Mouse (Mus musculus) intestine, embryonic 15.5 days (tissue): ENCODE measurements around the gene Tbc1d22a. TPM values are rescaled to one million over a fixed set of nuclear protein-coding genes. Genes with fewer than 3 reads are reported as not detected.
"Not testable (repeated sequence)": the region's sequence is repeated elsewhere in the genome, so short reads cannot be mapped to it uniquely, and the experiment has no call there.

Experiments
- ATAC-seq: fragments of 200-750 bp; cut with Nextera tagmentation; 2 replicates; pipeline ENCODE4 v1.8.0; 2017; ENCODE audit warnings: moderate TSS enrichment, moderate library complexity
- H3K27ac ChIP-seq: fragments of 300-500 bp; sonication (generic); 2 replicates; pipeline ENCODE4 v1.5.1; 2015; ENCODE audit warnings: mild to moderate bottlenecking, inconsistent platforms
- H3K27me3 ChIP-seq: fragments of 300-500 bp; sonication (generic); replicated peaks from 2 replicates; pipeline ENCODE4 v1.6.1; 2015; ENCODE audit warnings: inconsistent platforms
- H3K36me3 ChIP-seq: fragments of 300-500 bp; sonication (generic); 2 replicates; pipeline ENCODE4 v1.6.1; 2015; ENCODE audit warnings: inconsistent platforms
- H3K4me1 ChIP-seq: fragments of 300-500 bp; sonication (generic); replicated peaks from 2 replicates; pipeline ENCODE4 v1.6.1; 2015; ENCODE audit warnings: inconsistent platforms
- H3K4me2 ChIP-seq: fragments of 300-500 bp; sonication (generic); replicated peaks from 2 replicates; pipeline ENCODE4 v1.6.1; 2015; ENCODE audit warnings: mild to moderate bottlenecking, inconsistent platforms
- H3K4me3 ChIP-seq: fragments of 300-500 bp; sonication (generic); replicated peaks from 2 replicates; pipeline ENCODE4 v1.5.1; 2015; ENCODE audit warnings: inconsistent platforms
- H3K9ac ChIP-seq: fragments of 300-500 bp; sonication (generic); 2 replicates; pipeline ENCODE4 v1.6.1; 2015; ENCODE audit warnings: inconsistent platforms
- H3K9me3 ChIP-seq: fragments of 300-500 bp; sonication (generic); 2 replicates; pipeline ENCODE4 v1.6.1; 2016; ENCODE audit warnings: inconsistent platforms
- WGBS: fragments of 180-500 bp; shearing (Covaris S2); methylation state at CpG from one replicate; pipeline ENCODE4 v1.1.7; 2015; 5-methylcytosine and 5-hydroxymethylcytosine counted together
- polyA plus RNA-seq: library from polyadenylated mRNA; unstranded; fragments of >200 nt; fragmentation: Nextera tagmentation; extraction: Ambion mirVana; gene quantifications from 2 replicates; pipeline ENCODE4 v1.2.1, GENCODE M21; 2015

The Tbc1d22a gene
- polyA plus RNA-seq, 1 experiment from 2014 or later = 10.0 TPM

- Histone ChIP-seq H3K4me2 (no peak overlapping the region), H3K9ac (no peak overlapping the region), H3K4me3 (no peak overlapping the region), H3K27me3 (no peaks in the 10 kb centered on the region), H3K4me1 (peaks cover 6% of the 10 kb centered on the region), H3K9me3 (no peaks in the 10 kb centered on the region), H3K36me3 (no peaks in the 10 kb centered on the region), H3K27ac (no peak overlapping the region)
- WGBS = 77% methylated on average over 7 of the region's 7 CpGs
- ATAC-seq = no peak
These were observed 5.4 kb downstream of the Tbc1d22a start for GRCm38 (mm10) chr15:86219534-86220228.

GRCm38 (mm10) chr15:86220229-86220630, 6.0 kb downstream of the Tbc1d22a start:
- ATAC-seq = no peak
- Histone ChIP-seq H3K4me2 (no peak overlapping the region), H3K36me3 (no peaks in the 10 kb centered on the region), H3K27ac (no peak overlapping the region), H3K9me3 (no peaks in the 10 kb centered on the region), H3K9ac (no peak overlapping the region), H3K27me3 (no peaks in the 10 kb centered on the region), H3K4me3 (no peak overlapping the region), H3K4me1 (0 out of 2 replicates have a peak, but pooled peaks cover 2% of the 10 kb centered on the region)
- 74% methylated on average over 5 of the region's 5 CpGs for WGBS

DNA sequence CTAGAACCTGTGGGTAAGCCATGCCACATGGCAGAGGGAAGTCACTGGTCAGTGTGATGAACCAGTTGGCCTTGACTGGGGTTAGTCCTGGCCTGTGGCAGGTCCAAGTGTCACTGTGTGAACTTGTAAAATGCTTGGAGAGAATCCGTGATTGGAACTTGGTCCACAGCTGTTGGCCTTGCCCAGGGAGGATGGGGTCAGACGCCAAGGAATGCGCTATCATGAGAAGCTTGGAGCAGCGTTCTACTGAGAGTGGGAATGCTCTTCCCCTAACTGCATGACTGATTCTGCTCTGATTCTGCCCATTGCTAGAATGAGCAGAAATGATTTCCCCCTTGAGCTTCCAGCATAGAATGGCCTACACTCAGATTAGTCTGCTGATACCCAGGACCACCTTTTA, 6.5 kb downstream of the Tbc1d22a start:
- no peaks in the 10 kb centered on the region for H3K4me1 ChIP-seq
- no peaks in the 10 kb centered on the region for H3K9me3 ChIP-seq
- WGBS = 78% methylated on average over 4 of the region's 4 CpGs
- H3K4me3 ChIP-seq = no peak overlapping the region
- no peaks in the 10 kb centered on the region for H3K36me3 ChIP-seq
- ATAC-seq = no peak
- H3K9ac ChIP-seq = no peak overlapping the region
- H3K27me3 ChIP-seq = no peaks in the 10 kb centered on the region
- no peak overlapping the region for H3K27ac ChIP-seq
- H3K4me2 ChIP-seq = no peak overlapping the region

GRCm38 (mm10) chr15:86221369-86221768, 7.1 kb downstream of the Tbc1d22a start:
- Histone ChIP-seq H3K27me3 (no peaks in the 10 kb centered on the region), H3K4me3 (no peak overlapping the region), H3K4me1 (no peaks in the 10 kb centered on the region), H3K4me2 (no peak overlapping the region), H3K27ac (no peak overlapping the region), H3K9me3 (no peaks in the 10 kb centered on the region), H3K9ac (no peak overlapping the region), H3K36me3 (no peaks in the 10 kb centered on the region)
- WGBS = 85% methylated on average over 4 of the region's 4 CpGs
- ATAC-seq = no peak

- H3K9ac ChIP-seq, H3K4me2 ChIP-seq, H3K9me3 ChIP-seq, ATAC-seq, H3K4me1 ChIP-seq, H3K36me3 ChIP-seq, H3K4me3 ChIP-seq, H3K27me3 ChIP-seq, H3K27ac ChIP-seq: not testable (repeated sequence)
- WGBS = 84% methylated on average over 11 of the region's 11 CpGs
These were observed 7.6 kb downstream of the Tbc1d22a start for GRCm38 (mm10) chr15:86221901-86222300.

- H3K4me1 ChIP-seq = no peaks in the 10 kb centered on the region
- H3K4me2 ChIP-seq = no peak overlapping the region
- no peak for ATAC-seq
- no peak overlapping the region for H3K9ac ChIP-seq
- H3K4me3 ChIP-seq = no peak overlapping the region
- H3K36me3 ChIP-seq = no peaks in the 10 kb centered on the region
- 90% methylated on average over 7 of the region's 7 CpGs for WGBS
- H3K27me3 ChIP-seq = no peaks in the 10 kb centered on the region
- H3K27ac ChIP-seq = no peak overlapping the region
- no peaks in the 10 kb centered on the region for H3K9me3 ChIP-seq
These were observed 10.8 kb downstream of the Tbc1d22a start for GRCm38 (mm10) chr15:86224972-86225551.

DNA sequence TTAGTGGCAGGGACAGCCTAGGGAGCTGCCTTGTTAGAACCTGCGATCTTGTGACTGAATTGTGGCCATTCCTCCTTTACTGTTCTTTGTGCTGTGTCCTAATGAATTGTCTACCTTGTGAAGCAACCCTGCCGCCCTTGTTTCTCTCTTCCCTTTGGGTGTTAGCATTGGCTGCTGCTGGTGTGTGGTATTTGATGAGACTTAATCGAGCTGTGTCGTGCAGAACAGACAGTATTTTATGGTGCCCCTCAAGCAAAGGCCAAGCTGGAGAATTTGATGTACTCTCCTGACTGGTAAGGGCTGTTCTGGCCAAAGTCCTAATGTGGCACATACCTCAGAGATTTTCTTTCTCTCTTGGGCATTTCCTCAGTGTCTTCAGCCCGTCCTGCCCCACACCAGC, 12.0 kb downstream of the Tbc1d22a start:
- no peak overlapping the region for H3K4me2 ChIP-seq
- no peaks in the 10 kb centered on the region for H3K27me3 ChIP-seq
- H3K9me3 ChIP-seq = no peaks in the 10 kb centered on the region
- 76% methylated on average over 5 of the region's 5 CpGs for WGBS
- no peak overlapping the region for H3K4me3 ChIP-seq
- no peak for ATAC-seq
- no peaks in the 10 kb centered on the region for H3K4me1 ChIP-seq
- no peak overlapping the region for H3K9ac ChIP-seq
- H3K36me3 ChIP-seq = no peaks in the 10 kb centered on the region
- H3K27ac ChIP-seq = no peak overlapping the region

- no peak overlapping the region for H3K27ac ChIP-seq
- ATAC-seq = no peak
- no peak overlapping the region for H3K4me2 ChIP-seq
- H3K9me3 ChIP-seq = no peaks in the 10 kb centered on the region
- no peak overlapping the region for H3K9ac ChIP-seq
- H3K4me1 ChIP-seq = no peaks in the 10 kb centered on the region
- H3K4me3 ChIP-seq = no peak overlapping the region
- no peaks in the 10 kb centered on the region for H3K36me3 ChIP-seq
- no peaks in the 10 kb centered on the region for H3K27me3 ChIP-seq
- 81% methylated on average over 2 of the region's 2 CpGs for WGBS
These were observed 12.7 kb downstream of the Tbc1d22a start for GRCm38 (mm10) chr15:86226968-86227367.

GRCm38 (mm10) chr15:86228186-86228585, 13.9 kb downstream of the Tbc1d22a start:
- WGBS = 40% methylated on average over 3 of the region's 3 CpGs
- Histone ChIP-seq H3K9ac (no peak overlapping the region), H3K27me3 (no peaks in the 10 kb centered on the region), H3K4me2 (no peak overlapping the region), H3K27ac (no peak overlapping the region), H3K36me3 (no peaks in the 10 kb centered on the region), H3K4me3 (no peak overlapping the region), H3K9me3 (no peaks in the 10 kb centered on the region), H3K4me1 (no peaks in the 10 kb centered on the region)
- peak; percentile 68 for ATAC-seq

GRCm38 (mm10) chr15:86229088-86229487, 14.8 kb downstream of the Tbc1d22a start:
- Histone ChIP-seq H3K9me3 (no peaks in the 10 kb centered on the region), H3K27me3 (no peaks in the 10 kb centered on the region), H3K4me2 (no peak overlapping the region), H3K4me3 (no peak overlapping the region), H3K27ac (no peak overlapping the region), H3K4me1 (no peaks in the 10 kb centered on the region), H3K9ac (no peak overlapping the region), H3K36me3 (no peaks in the 10 kb centered on the region)
- WGBS = 89% methylated on average over 8 of the region's 8 CpGs
- no peak for ATAC-seq

GRCm38 (mm10) chr15:86229623-86230022, 15.4 kb downstream of the Tbc1d22a start:
- Histone ChIP-seq H3K4me1 (no peaks in the 10 kb centered on the region), H3K27me3 (no peaks in the 10 kb centered on the region), H3K4me2 (no peak overlapping the region), H3K4me3 (no peak overlapping the region), H3K27ac (no peak overlapping the region), H3K9ac (no peak overlapping the region), H3K9me3 (no peaks in the 10 kb centered on the region), H3K36me3 (no peaks in the 10 kb centered on the region)
- 76% methylated on average over 11 of the region's 11 CpGs for WGBS
- no peak for ATAC-seq

DNA sequence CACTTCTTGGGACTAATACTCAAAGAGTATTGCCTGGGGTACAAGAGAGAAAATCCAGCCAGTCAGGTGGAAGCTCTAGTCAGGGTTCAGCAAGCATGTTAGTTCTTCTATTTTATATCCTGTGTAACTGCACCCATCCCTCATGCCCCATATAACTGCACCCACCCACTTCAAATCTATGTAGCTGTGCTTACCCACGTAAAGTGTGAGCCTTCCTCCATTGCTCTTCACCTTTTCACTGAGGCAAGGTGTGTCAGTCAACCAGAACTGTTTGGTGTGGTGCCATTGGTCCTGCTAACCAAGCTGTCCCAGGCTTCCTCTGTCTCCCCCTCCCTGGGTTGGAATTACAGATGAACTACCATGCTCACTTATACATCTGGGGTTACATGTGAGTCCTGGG, 16.9 kb downstream of the Tbc1d22a start:
- Histone ChIP-seq H3K9ac (no peak overlapping the region), H3K4me2 (no peak overlapping the region), H3K27ac (no peak overlapping the region), H3K9me3 (no peaks in the 10 kb centered on the region), H3K36me3 (0 out of 2 replicates have a peak, but pooled peaks cover 2% of the 10 kb centered on the region), H3K27me3 (no peaks in the 10 kb centered on the region), H3K4me3 (no peak overlapping the region), H3K4me1 (no peaks in the 10 kb centered on the region)
- 86% methylated on average over 1 of the region's 1 CpGs for WGBS
- no peak for ATAC-seq
